Mouse (Mus musculus) retina, postnatal 1 day (tissue): ENCODE measurements around the gene Pigs.
A peak's percentile ranks its signal among the peaks of the same experiment; 100 is the strongest.

Source experiments
- DNase-seq: peaks from one replicate; pipeline ENCODE4 v3.0.0-alpha.2; 2012

The Pigs gene

GRCm38 (mm10) chr11:78367456-78368225, 39.4 kb downstream of the Pigs start:
- DNase-seq, result no peak

- no peak for DNase-seq
Measured at GRCm38 (mm10) chr11:78370389-78370788, 42.2 kb downstream of the Pigs start.

- DNase-seq, result no peak
Measured at GRCm38 (mm10) chr11:78371711-78372110, 43.5 kb downstream of the Pigs start.

GRCm38 (mm10) chr11:78372166-78372565, 44.0 kb downstream of the Pigs start:
- DNase-seq, result no peak

- peak; percentile 34 for DNase-seq
Measured at GRCm38 (mm10) chr11:78372610-78373009, 44.4 kb downstream of the Pigs start.

- DNase-seq, result no peak
Measured at GRCm38 (mm10) chr11:78374147-78374546, 45.9 kb downstream of the Pigs start.

- DNase-seq, result no peak
Measured at GRCm38 (mm10) chr11:78377549-78378159, 49.4 kb downstream of the Pigs start.

GRCm38 (mm10) chr11:78380351-78380750, 52.1 kb downstream of the Pigs start:
- no peak for DNase-seq

- no peak for DNase-seq
Measured at GRCm38 (mm10) chr11:78380996-78381395, 52.8 kb downstream of the Pigs start.

- DNase-seq, result no peak
Measured at GRCm38 (mm10) chr11:78382286-78382685, 54.1 kb downstream of the Pigs start.

- peak; percentile 27 for DNase-seq
Measured at GRCm38 (mm10) chr11:78382701-78383100, 54.5 kb downstream of the Pigs start.

GRCm38 (mm10) chr11:78385776-78386175, 57.6 kb downstream of the Pigs start:
- DNase-seq, result no peak

GRCm38 (mm10) chr11:78386508-78387043, 58.4 kb downstream of the Pigs start, which contains the start of gene Foxn1:
Foxn1 (minus strand) TSS chr11:78386558.
- no peak for DNase-seq
